27 mouse cellular contexts compared by ENCODE assay signal in the genomic region with DNA sequence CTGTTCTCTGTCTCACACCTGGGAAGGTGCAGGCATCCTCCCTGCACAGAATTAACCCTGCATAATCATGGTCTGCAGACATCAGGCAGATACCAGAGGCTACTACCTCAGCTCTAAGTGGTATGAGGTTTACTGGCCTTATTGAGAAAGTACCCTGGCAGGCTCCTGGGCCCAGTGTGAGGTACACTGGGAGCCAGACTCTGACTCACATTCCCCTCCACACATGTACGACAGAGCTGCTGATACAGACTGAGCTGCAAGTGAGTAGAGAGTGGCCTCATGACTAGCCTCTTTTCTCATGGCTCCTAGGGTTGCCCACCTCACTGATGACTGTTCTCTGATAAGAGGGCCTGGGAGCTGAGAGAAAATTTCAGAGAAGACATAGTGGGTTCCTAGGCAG. TPM values are rescaled to one million over a fixed set of nuclear protein-coding genes. Genes with fewer than 3 reads are reported as not detected.
DNase-seq lines count a peak whose midpoint lies in the region; ATAC-seq lines count a peak whose summit lies in the region.
"Had no signal": no experiment of that assay in that cellular context is flagged by ENCODE, and none has a peak within 500 bp of the region (broad histone marks: within the 10 kb centered on the region; RNA-seq: fewer than 3 reads in every experiment).

No protein-coding gene starts in this region.

- no peak overlapping the region for H3K9ac ChIP-seq in heart, embryonic 16.5 days (ENCODE audit: low read length)
- H3K9ac ChIP-seq: embryonic facial prominence, embryonic 12.5 days; embryonic facial prominence, embryonic 15.5 days; forebrain, embryonic 12.5 days; forebrain, embryonic 15.5 days; hindbrain, embryonic 14.5 days had no signal

- H3K36me3 ChIP-seq in heart, embryonic 16.5 days (ENCODE audit: control insufficient read depth, insufficient read depth), result no peaks in the 10 kb centered on the region
- H3K36me3 ChIP-seq: embryonic facial prominence, embryonic 12.5 days; embryonic facial prominence, embryonic 15.5 days; forebrain, embryonic 12.5 days; forebrain, embryonic 15.5 days had no signal

- H3K27ac ChIP-seq in heart, embryonic 16.5 days (ENCODE audit: low read length), result no peak overlapping the region
- H3K27ac ChIP-seq: embryonic facial prominence, embryonic 12.5 days; embryonic facial prominence, embryonic 15.5 days; forebrain, embryonic 12.5 days; forebrain, embryonic 15.5 days; hindbrain, embryonic 14.5 days; hindbrain, postnatal 0 days had no signal

- H3K4me3 ChIP-seq in heart, embryonic 16.5 days (ENCODE audit: low read length), result no peak overlapping the region
- H3K4me3 ChIP-seq: embryonic facial prominence, embryonic 12.5 days; embryonic facial prominence, embryonic 15.5 days; forebrain, embryonic 12.5 days; forebrain, embryonic 15.5 days had no signal

- peak; percentile 37 to 46 for DNase-seq in cerebellum, postnatal 25 days
- no peak for DNase-seq in cerebellum, postnatal 4 days (ENCODE audit: low spot score in 2 of 2)
- no peak for DNase-seq in heart, adult 18-20 months
- DNase-seq in brain, adult 2 months (ENCODE audit: low read depth, low spot score), result peak; percentile 16
- DNase-seq in lung, postnatal 4 days, result no peak
- DNase-seq in adipocyte (ENCODE audit: low spot score), result no peak
- no peak for DNase-seq in layer of hippocampus, adult 9-11 months
- DNase-seq: adrenal gland, adult 2 months; adrenal gland, postnatal 14 days; cerebellum, adult 11-12 months; cerebellum, adult 8-10 months; cerebellum, postnatal 10 days; gastrocnemius, postnatal 25 days; heart, postnatal 10 days; heart, postnatal 4 days; kidney, adult 18-20 months had no signal

- no peaks in the 10 kb centered on the region for H3K27me3 ChIP-seq in heart, embryonic 16.5 days (ENCODE audit: control insufficient read depth, insufficient read depth, low read length)
- H3K27me3 ChIP-seq: embryonic facial prominence, embryonic 12.5 days; embryonic facial prominence, embryonic 15.5 days; forebrain, embryonic 12.5 days; forebrain, embryonic 15.5 days; Patski had no signal

- 31% methylated on average over 1 of the region's 1 CpGs for WGBS in heart, embryonic 16.5 days

- peaks cover 16% of the 10 kb centered on the region for H3K4me1 ChIP-seq in heart, embryonic 16.5 days (ENCODE audit: control insufficient read depth, insufficient read depth, low read length)
- H3K4me1 ChIP-seq: embryonic facial prominence, embryonic 15.5 days; forebrain, embryonic 15.5 days had no signal

- H3K9me3 ChIP-seq in heart, embryonic 16.5 days (replicated peaks; ENCODE audit: control insufficient read depth, low read length), result no peaks in the 10 kb centered on the region
- H3K9me3 ChIP-seq: embryonic facial prominence, embryonic 12.5 days; embryonic facial prominence, embryonic 15.5 days; forebrain, embryonic 12.5 days; forebrain, embryonic 15.5 days had no signal

- 0 out of 2 replicates have a peak, but pooled peaks have one; percentile 28 for ATAC-seq in heart, embryonic 16.5 days (replicated peaks; ENCODE audit: extremely low read depth, insufficient read depth, low FRiP score)
- ATAC-seq: CD4-positive, CD25-positive, alpha-beta regulatory T cell, adult 4 months; forebrain, embryonic 15.5 days; hindbrain, postnatal 0 days; inflammation-experienced regulatory T-cells, adult 6 months; intestine, embryonic 16.5 days; Patski had no signal

- H3K4me2 ChIP-seq in heart, embryonic 16.5 days (ENCODE audit: low read depth, low read length), result no peak overlapping the region
- H3K4me2 ChIP-seq: embryonic facial prominence, embryonic 12.5 days; embryonic facial prominence, embryonic 15.5 days; forebrain, embryonic 12.5 days; forebrain, embryonic 15.5 days; hindbrain, embryonic 14.5 days had no signal

RNA-seq across cellular contexts. Expression of gene Plxna1, which starts 24.5 kb away (rescaled TPM):
- polyA plus RNA-seq in heart, embryonic 16.5 days (2015; fragmentation: Nextera tagmentation; extraction: Ambion mirVana), result 7.5 and 12.2 TPM in 2 replicates
- total RNA-seq in heart, adult 18-20 months (2021), result 10 to 100 TPM; 21.3 to 22.7 TPM

Comparison
In these comparisons a context has a peak if more than half of its experiments do, and no peak if none do; other contexts are left out.
1. DNase-seq: peak in cerebellum, postnatal 25 days (2 of 2) and brain, adult 2 months (single experiment); none in cerebellum, postnatal 4 days (0 of 2), heart, adult 18-20 months (0 of 2), lung, postnatal 4 days (0 of 2), adipocyte (single experiment) and layer of hippocampus, adult 9-11 months (single experiment).